17 mouse cellular contexts compared by ENCODE assay signal in genomic region chr1:65820771-65821170, GRCm38 (mm10).
"Had no signal": no experiment of that assay in that cellular context is flagged by ENCODE, and none has a peak within 500 bp of the region (broad histone marks: within the 10 kb centered on the region; RNA-seq: fewer than 3 reads in every experiment).

No protein-coding gene starts in this region.

- DNase-seq: kidney, postnatal 36 days; layer of hippocampus, adult 9-11 months; layer of hippocampus, postnatal 36 days; lung, embryonic 14.5 days; lung, postnatal 10 days; lung, postnatal 4 days; midbrain, embryonic 14.5 days; right cerebral cortex, adult 18-20 months; right cerebral cortex, postnatal 25 days; thymus, adult 18-20 months; thymus, postnatal 25 days had no signal

- H3K4me3 ChIP-seq: limb, embryonic 13.5 days; liver, embryonic 15.5 days; midbrain, embryonic 10.5 days; myocyte; neural tube, embryonic 15.5 days had no signal

- H3K4me1 ChIP-seq: limb, embryonic 13.5 days; liver, embryonic 15.5 days; midbrain, embryonic 10.5 days; neural tube, embryonic 15.5 days had no signal

- H3K27ac ChIP-seq: limb, embryonic 13.5 days; liver, embryonic 15.5 days; midbrain, embryonic 10.5 days; neural tube, embryonic 15.5 days; stomach, postnatal 0 days had no signal

- H3K9me3 ChIP-seq: limb, embryonic 13.5 days; liver, embryonic 15.5 days; midbrain, embryonic 10.5 days; neural tube, embryonic 15.5 days had no signal

- H3K27me3 ChIP-seq: limb, embryonic 13.5 days; liver, embryonic 15.5 days; neural tube, embryonic 15.5 days had no signal

- H3K36me3 ChIP-seq: limb, embryonic 13.5 days; liver, embryonic 15.5 days; midbrain, embryonic 10.5 days; neural tube, embryonic 15.5 days had no signal
